Mouse (Mus musculus) neural tube, embryonic 11.5 days (tissue): ENCODE measurements around the gene Gpc4. TPM values are rescaled to one million over a fixed set of nuclear protein-coding genes. Genes with fewer than 3 reads are reported as not detected.

Experiments used
- ATAC-seq: fragments of 200-750 bp; cut with Nextera tagmentation; 2 replicates; pipeline ENCODE4 v1.8.0; 2017; ENCODE audit warnings: moderate number of reproducible peaks, mild to moderate bottlenecking, moderate TSS enrichment, moderate library complexity; ENCODE audit not compliant: insufficient read depth, low FRiP score, low TSS enrichment
- DNase-seq: peaks from one replicate; pipeline ENCODE4 v3.0.0-alpha.2; 2015; ENCODE audit warnings: low spot score
- H3K27ac ChIP-seq: fragments of 300-500 bp; sonication (generic); 2 replicates; pipeline ENCODE4 v1.5.1; 2014; ENCODE audit warnings: low read depth, mild to moderate bottlenecking, low read length
- H3K27me3 ChIP-seq: fragments of 300-500 bp; sonication (generic); 2 replicates; pipeline ENCODE4 v1.6.1; 2014; ENCODE audit warnings: mild to moderate bottlenecking, low read length, mixed read lengths; ENCODE audit not compliant: control insufficient read depth, insufficient read depth
- H3K36me3 ChIP-seq: fragments of 300-500 bp; sonication (generic); 2 replicates; pipeline ENCODE4 v1.6.1; 2014; ENCODE audit warnings: mild to moderate bottlenecking, low read length, moderate library complexity, mixed read lengths; ENCODE audit not compliant: control insufficient read depth, insufficient read depth
- H3K4me1 ChIP-seq: fragments of 300-500 bp; sonication (generic); 2 replicates; pipeline ENCODE4 v1.6.1; 2014; ENCODE audit warnings: low read length, mixed read lengths; ENCODE audit not compliant: control insufficient read depth, insufficient read depth
- H3K4me2 ChIP-seq: fragments of 300-500 bp; sonication (generic); 2 replicates; pipeline ENCODE4 v1.6.1; 2014; ENCODE audit warnings: low read depth, mild to moderate bottlenecking, moderate library complexity
- H3K4me3 ChIP-seq: fragments of 300-500 bp; sonication (generic); 2 replicates; pipeline ENCODE4 v1.5.1; 2014; ENCODE audit warnings: low read depth, low read length
- H3K9ac ChIP-seq: fragments of 300-500 bp; sonication (generic); 2 replicates; pipeline ENCODE4 v1.6.1; 2014; ENCODE audit warnings: mild to moderate bottlenecking, low read length
- H3K9me3 ChIP-seq: fragments of 300-500 bp; sonication (generic); 2 replicates; pipeline ENCODE4 v1.6.1; 2016; ENCODE audit warnings: low read length; ENCODE audit not compliant: control insufficient read depth
- WGBS: fragments of 180-500 bp; shearing (Covaris S2); extraction: QIAGEN DNeasy Blood & Tissue Kit; methylation state at CpG from one replicate; pipeline ENCODE4 v1.1.7; 2014; 5-methylcytosine and 5-hydroxymethylcytosine counted together
- polyA plus RNA-seq: library from polyadenylated mRNA; unstranded; fragments of >200 nt; fragmentation: Nextera tagmentation; extraction: Ambion mirVana; gene quantifications from 2 replicates; pipeline ENCODE4 v1.2.1, GENCODE M21; 2014

Gpc4 gene
- polyA plus RNA-seq, 1 experiment from 2014 or later: 16.9 TPM

GRCm38 (mm10) chrX:52138033-52138432 is 27.0 kb downstream of the Gpc4 start:
- Histone ChIP-seq H3K27me3 (no peaks in the 10 kb centered on the region), H3K4me3 (no peak overlapping the region), H3K36me3 (no peaks in the 10 kb centered on the region), H3K27ac (no peak overlapping the region), H3K9ac (no peak overlapping the region), H3K9me3 (no peaks in the 10 kb centered on the region), H3K4me2 (no peak overlapping the region), H3K4me1 (no peaks in the 10 kb centered on the region)
- 53% methylated on average over 5 of the region's 5 CpGs for WGBS
- ATAC-seq (no peak), DNase-seq (no peak)

- ATAC-seq: no peak
- WGBS: 91% methylated on average over 5 of the region's 5 CpGs
These were observed 28.5 kb downstream of the Gpc4 start for GRCm38 (mm10) chrX:52136525-52136924.

GRCm38 (mm10) chrX:52129604-52130003 is 35.4 kb downstream of the Gpc4 start:
- no peak overlapping the region for H3K4me2 ChIP-seq

More at GRCm38 (mm10) chrX:52136525-52136924, 28.5 kb downstream of the Gpc4 start:
- Histone ChIP-seq H3K4me2 (no peak overlapping the region), H3K27ac (no peak overlapping the region), H3K4me3 (no peak overlapping the region), H3K36me3 (no peaks in the 10 kb centered on the region), H3K9me3 (no peaks in the 10 kb centered on the region), H3K9ac (no peak overlapping the region), H3K4me1 (no peaks in the 10 kb centered on the region), H3K27me3 (no peaks in the 10 kb centered on the region)
- no peak for DNase-seq

GRCm38 (mm10) chrX:52128794-52129193 is 36.3 kb downstream of the Gpc4 start:
- no peak for DNase-seq
- Histone ChIP-seq H3K27me3 (no peaks in the 10 kb centered on the region), H3K27ac (no peak overlapping the region), H3K9ac (no peak overlapping the region), H3K4me3 (no peak overlapping the region), H3K4me2 (no peak overlapping the region), H3K9me3 (no peaks in the 10 kb centered on the region), H3K4me1 (no peaks in the 10 kb centered on the region), H3K36me3 (no peaks in the 10 kb centered on the region)
- 85% methylated on average over 4 of the region's 4 CpGs for WGBS
- no peak for ATAC-seq

More at GRCm38 (mm10) chrX:52129604-52130003, 35.4 kb downstream of the Gpc4 start:
- no peaks in the 10 kb centered on the region for H3K4me1 ChIP-seq
- H3K9ac ChIP-seq: no peak overlapping the region
- no peaks in the 10 kb centered on the region for H3K9me3 ChIP-seq
- no peak overlapping the region for H3K4me3 ChIP-seq
- ATAC-seq (no peak), DNase-seq (no peak)
- 91% methylated on average over 1 of the region's 1 CpGs for WGBS
- H3K36me3 ChIP-seq: no peaks in the 10 kb centered on the region
- H3K27ac ChIP-seq: no peak overlapping the region
- H3K27me3 ChIP-seq: no peaks in the 10 kb centered on the region

- Histone ChIP-seq H3K27ac (no peak overlapping the region), H3K36me3 (no peaks in the 10 kb centered on the region), H3K9ac (no peak overlapping the region), H3K4me1 (no peaks in the 10 kb centered on the region), H3K4me3 (no peak overlapping the region), H3K9me3 (no peaks in the 10 kb centered on the region), H3K27me3 (no peaks in the 10 kb centered on the region), H3K4me2 (no peak overlapping the region)
- ATAC-seq (no peak), DNase-seq (no peak)
- WGBS: 89% methylated on average over 5 of the region's 5 CpGs
These were observed 51.4 kb downstream of the Gpc4 start for GRCm38 (mm10) chrX:52113651-52114050.

- no peak overlapping the region for H3K4me3 ChIP-seq
- no peak overlapping the region for H3K27ac ChIP-seq
- no peaks in the 10 kb centered on the region for H3K4me1 ChIP-seq
- no peaks in the 10 kb centered on the region for H3K9me3 ChIP-seq
- 37% methylated on average over 2 of the region's 2 CpGs for WGBS
- H3K27me3 ChIP-seq: no peaks in the 10 kb centered on the region
- H3K9ac ChIP-seq: no peak overlapping the region
- DNase-seq (no peak), ATAC-seq (no peak)
- no peaks in the 10 kb centered on the region for H3K36me3 ChIP-seq
- no peak overlapping the region for H3K4me2 ChIP-seq
These were observed 55.4 kb downstream of the Gpc4 start for GRCm38 (mm10) chrX:52109663-52110062.

GRCm38 (mm10) chrX:52108966-52109365 is 56.1 kb downstream of the Gpc4 start:
- Histone ChIP-seq H3K4me1 (no peaks in the 10 kb centered on the region), H3K27ac (no peak overlapping the region), H3K9ac (no peak overlapping the region), H3K4me3 (no peak overlapping the region), H3K9me3 (no peaks in the 10 kb centered on the region), H3K27me3 (no peaks in the 10 kb centered on the region), H3K4me2 (no peak overlapping the region), H3K36me3 (no peaks in the 10 kb centered on the region)
- WGBS: 71% methylated on average over 1 of the region's 1 CpGs
- DNase-seq: no peak
- no peak for ATAC-seq

GRCm38 (mm10) chrX:52103771-52104170 is 61.3 kb downstream of the Gpc4 start:
- Histone ChIP-seq H3K9ac (no peak overlapping the region), H3K4me3 (no peak overlapping the region), H3K4me2 (no peak overlapping the region), H3K9me3 (no peaks in the 10 kb centered on the region), H3K36me3 (no peaks in the 10 kb centered on the region), H3K4me1 (no peaks in the 10 kb centered on the region), H3K27ac (no peak overlapping the region), H3K27me3 (no peaks in the 10 kb centered on the region)
- DNase-seq: no peak
- 81% methylated on average over 1 of the region's 1 CpGs for WGBS
- ATAC-seq: no peak

GRCm38 (mm10) chrX:52101940-52102339 is 63.1 kb downstream of the Gpc4 start:
- H3K9ac ChIP-seq: no peak overlapping the region
- no peaks in the 10 kb centered on the region for H3K9me3 ChIP-seq
- no peaks in the 10 kb centered on the region for H3K4me1 ChIP-seq
- WGBS: 90% methylated on average over 1 of the region's 1 CpGs
- H3K4me3 ChIP-seq: no peak overlapping the region
- no peaks in the 10 kb centered on the region for H3K27me3 ChIP-seq
- H3K4me2 ChIP-seq: no peak overlapping the region
- no peaks in the 10 kb centered on the region for H3K36me3 ChIP-seq
- DNase-seq: no peak
- H3K27ac ChIP-seq: no peak overlapping the region
- ATAC-seq: no peak
